Mouse (Mus musculus): ENCODE data around the gene Spag6. TPM values are rescaled to one million over a fixed set of nuclear protein-coding genes. Genes with fewer than 3 reads are reported as not detected.

Spag6 gene
- polyA plus RNA-seq, 1 experiment from 2014 or later, result not detected

- DNase-seq (ENCODE audit: low spot score), result no peak
These were observed 32.0 kb downstream of the Spag6 start for GRCm38 (mm10) chr2:18725880-18726279.

GRCm38 (mm10) chr2:18731718-18732117 lies 37.9 kb downstream of the Spag6 start:
- no peak for DNase-seq (ENCODE audit: low spot score)

- peak; percentile 10 for DNase-seq (ENCODE audit: low spot score)
These were observed 40.7 kb downstream of the Spag6 start for GRCm38 (mm10) chr2:18734394-18735127.

GRCm38 (mm10) chr2:18737040-18737439 lies 43.2 kb downstream of the Spag6 start:
- DNase-seq (ENCODE audit: low spot score), result no peak

GRCm38 (mm10) chr2:18739216-18739615 lies 45.4 kb downstream of the Spag6 start:
- no peak for DNase-seq (ENCODE audit: low spot score)

GRCm38 (mm10) chr2:18756144-18756543 lies 62.3 kb downstream of the Spag6 start:
- DNase-seq (ENCODE audit: low spot score), result no peak

- DNase-seq (ENCODE audit: low spot score), result no peak
These were observed 71.0 kb downstream of the Spag6 start for GRCm38 (mm10) chr2:18764846-18765245.

- peak; percentile 28 for DNase-seq (ENCODE audit: low spot score)
These were observed 71.8 kb downstream of the Spag6 start for GRCm38 (mm10) chr2:18765481-18766249.

- DNase-seq (ENCODE audit: low spot score), result no peak
These were observed 72.6 kb downstream of the Spag6 start for GRCm38 (mm10) chr2:18766441-18766820.

- DNase-seq (ENCODE audit: low spot score), result peak; percentile 85
These were observed 73.1 kb downstream of the Spag6 start for GRCm38 (mm10) chr2:18766821-18767541.

GRCm38 (mm10) chr2:18768414-18768813 lies 74.6 kb downstream of the Spag6 start:
- no peak for DNase-seq (ENCODE audit: low spot score)

- no peak for DNase-seq (ENCODE audit: low spot score)
These were observed 78.6 kb downstream of the Spag6 start for GRCm38 (mm10) chr2:18772413-18772812.

- no peak for DNase-seq (ENCODE audit: low spot score)
These were observed 80.5 kb downstream of the Spag6 start for GRCm38 (mm10) chr2:18774326-18774725.

GRCm38 (mm10) chr2:18778220-18778619 lies 84.4 kb downstream of the Spag6 start:
- no peak for DNase-seq (ENCODE audit: low spot score)

- no peak for DNase-seq (ENCODE audit: low spot score)
These were observed 86.0 kb downstream of the Spag6 start for GRCm38 (mm10) chr2:18779830-18780229.

- DNase-seq (ENCODE audit: low spot score), result no peak
These were observed 87.5 kb downstream of the Spag6 start for GRCm38 (mm10) chr2:18781296-18781695.

GRCm38 (mm10) chr2:18794261-18794660 lies 100.4 kb downstream of the Spag6 start:
- no peak for DNase-seq (ENCODE audit: low spot score)

- no peak for DNase-seq (ENCODE audit: low spot score)
These were observed 103.9 kb downstream of the Spag6 start for GRCm38 (mm10) chr2:18797776-18798175.

GRCm38 (mm10) chr2:18799265-18799965 lies 105.6 kb downstream of the Spag6 start:
- no peak for DNase-seq (ENCODE audit: low spot score)
